Mouse (Mus musculus) heart, postnatal 4 days (tissue): ENCODE results near the gene Fbxw16. TPM values are rescaled to one million over a fixed set of nuclear protein-coding genes. Genes with fewer than 3 reads are reported as not detected.
"Not testable (repeated sequence)": the region's sequence is repeated elsewhere in the genome, so short reads cannot be mapped to it uniquely, and the experiment has no call there.

Experiments
- DNase-seq: peaks from one replicate; pipeline ENCODE4 v3.0.0; 2021
- total RNA-seq, 2 experiments: library from RNA; stranded (reverse); gene quantifications; 2 replicates each; pipeline ENCODE4 v1.2.3; 2021

Fbxw16 gene
- not detected for total RNA-seq

DNA sequence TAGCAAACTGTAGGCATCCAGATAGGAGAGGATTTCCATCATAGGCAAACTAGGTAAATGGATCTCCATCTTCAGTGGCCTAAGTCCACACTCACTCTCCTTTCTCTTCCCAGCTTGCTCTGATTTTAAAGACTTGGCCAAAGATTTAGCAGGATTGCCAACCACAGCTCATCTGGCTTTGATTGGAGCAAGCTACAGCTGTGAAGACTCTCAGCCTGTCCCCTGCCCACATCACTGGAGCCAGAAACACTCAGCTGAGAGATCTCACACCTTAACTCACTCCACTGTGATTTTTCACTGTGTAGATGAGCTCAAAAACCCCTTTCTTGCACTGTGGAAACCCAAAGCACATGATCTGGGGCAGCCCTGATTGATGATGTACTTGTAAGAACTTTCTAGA lies at the start of gene Fbxw16:
TSS of gene Fbxw16 (minus strand) at position 101 of the 400 bp plus-strand sequence.
- DNase-seq: no peak

DNA sequence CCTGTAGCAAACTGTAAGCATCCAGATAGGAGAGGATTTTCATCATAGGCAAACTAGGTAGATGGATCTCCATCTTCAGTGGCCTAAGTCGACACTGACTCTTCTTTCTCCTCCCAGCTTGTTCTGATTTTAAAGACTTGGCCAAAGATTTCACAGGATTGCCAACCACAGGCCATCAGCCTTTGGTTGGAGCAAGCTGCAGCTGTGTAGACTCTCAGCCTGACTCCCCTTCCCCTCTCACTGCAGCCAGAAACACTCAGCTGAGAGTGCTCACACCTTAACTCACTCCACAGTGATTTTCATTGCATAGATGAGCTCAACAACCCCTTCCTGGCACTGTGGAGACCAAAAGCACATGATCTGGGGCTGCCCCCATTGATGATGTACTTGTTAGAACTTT lies 46.8 kb upstream of the Fbxw16 start, which contains the start of gene Fbxw19:
TSS of gene Fbxw19 (minus strand) at position 101 of the 400 bp plus-strand sequence.
- not testable (repeated sequence) for DNase-seq

- no peak for DNase-seq
These were observed 16.0 kb downstream of the Fbxw16 start for GRCm38 (mm10) chr9:109432956-109433355.

GRCm38 (mm10) chr9:109404196-109404595 lies 44.7 kb downstream of the Fbxw16 start, which contains the start of gene Fbxw22:
Gene Fbxw22 (minus strand): TSS chr9:109404296.
- not testable (repeated sequence) for DNase-seq

Other genes with a start within 250 kb of the Fbxw16 start
- gene Fbxw20, start 214.4 kb downstream of the Fbxw16 start, total RNA-seq: not detected
- gene Fbxw14, start 161.5 kb downstream of the Fbxw16 start, total RNA-seq: not detected
- gene Fbxw28, start 109.5 kb downstream of the Fbxw16 start, total RNA-seq: not detected
- not detected for gene Fbxw22, start 44.8 kb downstream of the Fbxw16 start, total RNA-seq
- not detected for gene Fbxw19, start 46.7 kb upstream of the Fbxw16 start, total RNA-seq
- not detected for gene Fbxw15, start 119.1 kb upstream of the Fbxw16 start, total RNA-seq
- not detected for gene Fbxw24, start 176.9 kb upstream of the Fbxw16 start, total RNA-seq
- gene Fbxw25, start 215.5 kb upstream of the Fbxw16 start, total RNA-seq: not detected